Mouse (Mus musculus): ENCODE measurements around the gene Gm15114. TPM values are rescaled to one million over a fixed set of nuclear protein-coding genes. Genes with fewer than 3 reads are reported as not detected.
"Not testable (repeated sequence)": the region's sequence is repeated elsewhere in the genome, so short reads cannot be mapped to it uniquely, and the experiment has no call there.

Gene Gm15114
- total RNA-seq (2021) (not detected), polyA plus RNA-seq (2012; rRNA removed) (not detected in 2 replicates)
- long read RNA-seq, result 0 reads

DNA sequence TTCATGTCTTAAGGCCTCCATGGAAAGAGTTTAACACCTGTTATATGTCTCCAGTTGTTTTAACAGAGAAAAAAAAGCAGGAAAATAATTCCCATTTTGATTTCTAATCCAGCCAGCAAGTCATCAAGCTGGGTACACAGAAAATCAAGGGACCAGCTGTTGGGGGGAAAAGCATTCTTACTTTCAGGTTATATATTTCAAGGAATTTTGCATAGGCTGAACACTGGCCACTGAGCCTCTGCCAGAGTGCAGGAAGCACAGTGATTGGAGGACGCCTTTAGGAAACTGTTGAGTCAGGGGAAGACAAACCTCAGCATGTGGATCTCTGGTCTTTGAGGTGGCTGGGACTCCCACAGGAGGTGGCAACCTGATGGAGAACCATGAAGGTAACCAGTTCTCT, at the start of gene Gm15114:
TSS of gene Gm15114 (plus strand) at position 301 of the 400 bp plus-strand sequence.
- not testable (repeated sequence) for DNase-seq

Other genes starting within 250 kb of the Gm15114 start
- gene Gm8334, start 126.2 kb downstream of the Gm15114 start, total RNA-seq (2021), result not detected
- gene Gm8334, start 126.2 kb downstream of the Gm15114 start, polyA plus RNA-seq (2012; rRNA removed), result not detected in 2 replicates
- gene Gm15127, start 174.6 kb downstream of the Gm15114 start, total RNA-seq (2021), result not detected
- not detected in 2 replicates for gene Gm15127, start 174.6 kb downstream of the Gm15114 start, polyA plus RNA-seq (2012; rRNA removed)

All from adrenal gland, adult 2 months (tissue).